Mouse (Mus musculus): Measurements from ENCODE around the gene Magi2.

DNA sequence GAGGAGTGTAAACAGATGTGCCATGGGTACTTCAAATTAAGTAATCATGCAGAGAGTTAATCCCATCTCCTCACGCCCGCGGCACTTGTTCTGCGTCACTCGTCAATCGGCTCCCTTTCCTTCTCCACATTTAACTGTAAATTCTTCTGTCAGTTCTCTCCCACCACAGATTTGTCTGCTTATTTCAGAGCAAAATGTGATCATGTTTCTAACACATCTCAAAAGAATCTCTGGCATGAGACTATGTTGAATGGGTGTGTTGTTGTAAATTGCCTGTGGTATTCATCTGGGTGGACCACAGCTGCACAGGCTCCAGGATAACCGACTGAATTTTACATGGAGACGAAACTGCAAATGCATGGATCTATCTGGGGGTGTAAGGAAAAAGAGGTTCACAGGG lies 1408.0 kb downstream of the Magi2 start:
- TF ChIP-seq CTCF (IDR thresholded peaks at IDR 0.05) (no peak), EP300 (IDR thresholded peaks at IDR 0.05) (no peak)

Data from lung, postnatal 0 days (tissue).